Mouse (Mus musculus) ES-E14 (cell line): ENCODE data around the gene Dppa1. TPM values are rescaled to one million over a fixed set of nuclear protein-coding genes. Genes with fewer than 3 reads are reported as not detected.
"Not testable (repeated sequence)": the region's sequence is repeated elsewhere in the genome, so short reads cannot be mapped to it uniquely, and the experiment has no call there.

ENCODE experiments used
- DNase-seq: peaks from one replicate; pipeline ENCODE4 v3.0.0-alpha.2; 2013; ENCODE audit warnings: low read depth, low spot score
- H3K27ac ChIP-seq: 2 replicates; pipeline ENCODE4 v1.5.1; 2012; ENCODE audit warnings: low read depth, mild to moderate bottlenecking, low read length, moderate library complexity, mixed read lengths; ENCODE audit not compliant: poor library complexity, insufficient read depth, severe bottlenecking
- H3K36me3 ChIP-seq: 2 replicates; pipeline ENCODE4 v1.6.1; 2012; ENCODE audit warnings: mild to moderate bottlenecking, low read length, moderate library complexity, mixed read lengths; ENCODE audit not compliant: control insufficient read depth, poor library complexity, insufficient read depth, severe bottlenecking
- H3K4me1 ChIP-seq, 2 experiments: fragments of 150-350 bp in 1 of 2; sonication (generic) in 1 of 2; 2 replicates each; pipeline ENCODE4 v1.6.1; 2012; ENCODE audit warnings: low read length in 2 of 2, mild to moderate bottlenecking in 1 of 2, mixed read lengths in 1 of 2; ENCODE audit not compliant: control insufficient read depth in 2 of 2, insufficient read depth in 2 of 2, poor library complexity in 1 of 2
- H3K4me3 ChIP-seq, 2 experiments: fragments of 150-350 bp in 1 of 2; sonication (generic) in 1 of 2; 2 replicates each; pipeline ENCODE4 v1.5.1; 2012; ENCODE audit warnings: low read length in 2 of 2, low read depth in 1 of 2, mild to moderate bottlenecking in 1 of 2, mixed read lengths in 1 of 2; ENCODE audit not compliant: insufficient read depth in 1 of 2, poor library complexity in 1 of 2, severe bottlenecking in 1 of 2
- H3K9ac ChIP-seq: 2 replicates; pipeline ENCODE4 v1.6.1; 2012; ENCODE audit warnings: low read depth, mild to moderate bottlenecking, low read length, mixed read lengths; ENCODE audit not compliant: poor library complexity, insufficient read depth, severe bottlenecking
- H3K9me3 ChIP-seq: fragments of 150-350 bp; sonication (generic); 2 replicates; pipeline ENCODE4 v1.6.1; 2012; ENCODE audit warnings: low read depth, mild to moderate bottlenecking, low read length; ENCODE audit not compliant: control insufficient read depth, insufficient read depth
- CHD2 ChIP-seq: IDR thresholded peaks from 2 replicates; pipeline ENCODE4 v1.6.1; 2014; ENCODE audit warnings: mild to moderate bottlenecking, low read depth, low read length, inconsistent platforms
- HCFC1 ChIP-seq: IDR thresholded peaks from 2 replicates; pipeline ENCODE4 v1.6.1; 2012; ENCODE audit warnings: low read length, inconsistent platforms, borderline replicate concordance; ENCODE audit not compliant: insufficient read depth
- MAFK ChIP-seq: IDR thresholded peaks from 2 replicates; pipeline ENCODE4 v1.6.1; 2014; ENCODE audit warnings: mild to moderate bottlenecking, low read depth, low read length, inconsistent platforms; ENCODE audit not compliant: insufficient read depth
- ZC3H11A ChIP-seq: IDR thresholded peaks from 2 replicates; pipeline ENCODE4 v1.6.1; 2012; ENCODE audit warnings: low read depth, mild to moderate bottlenecking, inconsistent platforms, low read length, borderline replicate concordance
- ZNF384 ChIP-seq: IDR thresholded peaks from 2 replicates; pipeline ENCODE4 v1.6.1; 2012; ENCODE audit warnings: low read depth, low read length, inconsistent platforms
- in situ Hi-C, 2 experiments: fragments of 600-800 bp; cut with MboI; formaldehyde crosslinking; loops; one replicate each; pipeline ENCODE4 v1.15.1; 2025; ENCODE audit warnings: low sequenced_read_pairs in 2 of 2, inconsistent platforms in 1 of 2; ENCODE audit not compliant: unreplicated experiment in 2 of 2
- total RNA-seq: library from RNA; depleted of rRNA; stranded (reverse); fragments of 300-350 nt; gene quantifications from 2 replicates; pipeline ENCODE4 v1.2.3, GENCODE M21; 2012

The Dppa1 gene
- total RNA-seq, 1 experiment, result 1.4 TPM

GRCm38 (mm10) chr11:46663215-46663614 is 34.2 kb upstream of the Dppa1 start:
- Histone ChIP-seq H3K9ac (no peak overlapping the region), H3K9me3 (no peaks in the 10 kb centered on the region), H3K36me3 (no peaks in the 10 kb centered on the region), H3K27ac (no peak overlapping the region), H3K4me3 (no peak overlapping the region), H3K4me1 (no peaks in the 10 kb centered on the region)
- no peak for DNase-seq
- TF ChIP-seq CHD2 (no peak), ZNF384 (no peak), ZC3H11A (no peak)
- in situ Hi-C loops, result no loop called here

GRCm38 (mm10) chr11:46652476-46652875 is 23.4 kb upstream of the Dppa1 start:
- in situ Hi-C loops, result no loop called here
- Histone ChIP-seq H3K27ac (no peak overlapping the region), H3K9ac (no peak overlapping the region), H3K9me3 (no peaks in the 10 kb centered on the region), H3K4me1 (no peaks in the 10 kb centered on the region), H3K36me3 (no peaks in the 10 kb centered on the region), H3K4me3 (no peak overlapping the region)
- DNase-seq, result no peak
- TF ChIP-seq CHD2, result no peak
- TF ChIP-seq ZNF384, result no peak
- no peak for TF ChIP-seq HCFC1
- no peak for TF ChIP-seq ZC3H11A
- TF ChIP-seq MAFK, result no peak

GRCm38 (mm10) chr11:46649655-46650054 is 20.6 kb upstream of the Dppa1 start:
- H3K4me1 ChIP-seq, H3K27ac ChIP-seq, H3K36me3 ChIP-seq, in situ Hi-C loops, H3K9ac ChIP-seq, DNase-seq, H3K4me3 ChIP-seq, H3K9me3 ChIP-seq: not testable (repeated sequence)

DNA sequence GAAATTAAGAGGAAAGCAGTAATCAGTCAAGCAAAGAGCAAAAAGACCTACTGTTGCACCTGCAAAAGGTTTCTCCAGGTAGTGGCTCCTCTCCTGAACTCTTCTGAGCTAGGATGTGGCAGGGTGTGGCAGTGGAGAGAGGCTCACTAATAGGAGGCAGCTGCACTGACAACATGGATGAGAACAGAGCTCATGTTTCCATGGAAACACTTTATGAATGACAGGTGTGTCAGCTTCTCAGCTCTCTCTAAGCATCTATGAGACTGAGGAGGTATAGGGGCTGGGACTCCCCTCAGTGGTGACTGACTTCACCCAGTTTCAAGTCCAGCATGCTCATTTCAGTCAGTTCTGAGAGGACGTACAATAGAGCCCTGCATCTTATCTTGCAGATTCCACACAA is 15.8 kb upstream of the Dppa1 start:
- Histone ChIP-seq H3K27ac (no peak overlapping the region), H3K36me3 (no peaks in the 10 kb centered on the region), H3K9me3 (no peaks in the 10 kb centered on the region), H3K4me3 (no peak overlapping the region), H3K4me1 (no peaks in the 10 kb centered on the region), H3K9ac (no peak overlapping the region)
- no peak for TF ChIP-seq ZC3H11A
- no peak for TF ChIP-seq ZNF384
- no peak for TF ChIP-seq HCFC1
- TF ChIP-seq CHD2, result no peak
- no peak for TF ChIP-seq MAFK
- in situ Hi-C loops, result no loop called here
- no peak for DNase-seq

DNA sequence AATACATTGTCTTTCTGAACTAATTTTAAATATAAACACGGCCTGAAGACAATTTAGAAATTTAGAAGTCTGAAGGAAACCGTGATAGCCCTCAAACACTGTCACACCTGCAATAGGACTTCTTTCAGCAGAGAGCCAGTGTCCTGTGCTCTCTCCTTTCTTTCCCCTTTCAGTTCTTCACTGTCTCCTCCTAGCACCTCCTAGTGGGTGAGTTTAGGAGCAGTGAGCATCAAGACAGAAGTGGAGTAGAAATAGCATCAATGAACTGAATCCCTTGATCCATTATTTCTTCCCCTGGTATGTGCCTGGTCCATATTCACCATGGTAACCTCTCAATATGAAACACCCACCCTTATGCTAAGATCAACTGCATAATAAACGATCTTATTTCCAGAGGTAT is 7.5 kb upstream of the Dppa1 start:
- in situ Hi-C loops, result no loop called here
- TF ChIP-seq ZC3H11A (no peak), ZNF384 (no peak), MAFK (no peak), CHD2 (no peak), HCFC1 (no peak)
- no peak for DNase-seq
- no peaks in the 10 kb centered on the region for H3K36me3 ChIP-seq
- H3K9me3 ChIP-seq, result no peaks in the 10 kb centered on the region
- no peak overlapping the region for H3K27ac ChIP-seq
- H3K4me1 ChIP-seq, result no peaks in the 10 kb centered on the region
- H3K4me3 ChIP-seq, result no peak overlapping the region
- H3K9ac ChIP-seq, result no peak overlapping the region

- DNase-seq, H3K9me3 ChIP-seq, H3K36me3 ChIP-seq, H3K4me1 ChIP-seq, H3K4me3 ChIP-seq, H3K27ac ChIP-seq, H3K9ac ChIP-seq, in situ Hi-C loops: not testable (repeated sequence)
Measured at GRCm38 (mm10) chr11:46635516-46635915, 6.5 kb upstream of the Dppa1 start.
